Mouse (Mus musculus) heart, adult 2 months (tissue): Measurements from ENCODE around the gene Btbd17.
A peak's percentile ranks its signal among the peaks of the same experiment; 100 is the strongest.

Experiments used
- CTCF ChIP-seq: fragments of 200-600 bp; IDR thresholded peaks from 2 replicates; pipeline ENCODE4 v1.8.1; 2022; ENCODE audit warnings: antibody characterized with exemption, mild to moderate bottlenecking, moderate library complexity
- EP300 ChIP-seq: fragments of 200-500 bp; IDR thresholded peaks from 2 replicates; pipeline ENCODE4 v1.6.1; 2011; ENCODE audit warnings: low read depth, low read length, control low read depth; ENCODE audit not compliant: insufficient read depth
- POLR2A ChIP-seq: fragments of 200-500 bp; IDR thresholded peaks from 2 replicates; pipeline ENCODE4 v1.6.1; 2011; ENCODE audit warnings: mild to moderate bottlenecking, low read depth, low read length, control low read depth; ENCODE audit not compliant: insufficient read depth

DNA sequence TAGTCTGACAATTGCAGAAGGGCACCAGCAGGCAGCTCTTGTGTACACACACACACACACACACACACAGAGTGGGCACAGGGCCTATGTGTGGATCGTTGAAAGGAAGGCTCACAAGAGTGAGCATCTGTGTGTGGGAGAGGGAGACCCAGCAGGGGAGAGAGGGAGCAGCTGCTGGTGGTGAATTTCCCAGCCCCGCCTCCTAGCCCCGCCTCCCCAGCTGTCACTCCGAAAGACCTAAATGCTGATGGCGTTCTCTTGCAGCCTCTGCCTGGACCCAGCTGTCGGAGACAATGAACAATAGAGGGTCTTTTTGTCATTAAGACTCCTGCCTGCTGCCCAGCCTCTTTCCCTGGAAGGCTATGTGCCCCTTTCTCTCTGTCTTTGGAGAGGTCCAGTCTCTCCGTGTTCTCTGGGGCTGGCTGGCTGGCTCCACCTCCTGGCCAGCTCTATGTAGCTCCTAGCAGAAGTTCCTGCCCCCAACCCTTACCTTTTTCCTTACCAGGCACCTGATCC lies 456 bp downstream of the Btbd17 start:
- peak; percentile 48 for TF ChIP-seq CTCF
- TF ChIP-seq EP300 = no peak
- no peak for TF ChIP-seq POLR2A
